Mouse (Mus musculus) gastrocnemius, postnatal 4 days (tissue): ENCODE data around the gene Wrap53. TPM values are rescaled to one million over a fixed set of nuclear protein-coding genes. Genes with fewer than 3 reads are reported as not detected.
"Not testable (repeated sequence)": the region's sequence is repeated elsewhere in the genome, so short reads cannot be mapped to it uniquely, and the experiment has no call there.

Source experiments
- DNase-seq, 2 experiments: peaks; one replicate each; pipeline ENCODE4 v3.0.0; 2021 to 2022; ENCODE audit warnings: low spot score in 2 of 2, mixed read lengths in 2 of 2
- total RNA-seq, 2 experiments: library from RNA; stranded (reverse); gene quantifications; 2 replicates each; pipeline ENCODE4 v1.2.3; 2021

Gene Wrap53
- total RNA-seq, 2 experiments from 2014 or later, result 6.8 to 7.9 TPM

DNA sequence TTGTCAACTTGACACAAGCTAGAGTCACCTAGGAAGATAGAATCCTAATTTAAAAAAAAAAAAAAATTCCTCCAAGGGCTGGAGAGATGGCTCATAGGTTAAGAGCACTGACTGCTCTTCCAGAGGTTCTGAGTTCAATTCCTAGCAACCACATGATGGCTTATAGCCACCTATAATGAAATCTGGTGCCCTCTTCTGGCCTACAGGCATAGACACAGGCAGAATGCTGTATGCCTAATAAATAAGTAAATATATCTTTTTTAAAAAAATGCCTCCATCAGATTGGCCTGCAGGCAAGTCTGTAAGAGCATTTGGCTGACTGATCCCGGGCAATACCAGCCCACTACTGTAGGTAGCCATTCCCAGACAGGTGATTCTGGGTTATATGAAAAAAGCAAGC is 45.1 kb downstream of the Wrap53 start:
- no peak for DNase-seq

- no peak for DNase-seq
These were observed 47.4 kb downstream of the Wrap53 start for GRCm38 (mm10) chr11:69532480-69533150.

DNA sequence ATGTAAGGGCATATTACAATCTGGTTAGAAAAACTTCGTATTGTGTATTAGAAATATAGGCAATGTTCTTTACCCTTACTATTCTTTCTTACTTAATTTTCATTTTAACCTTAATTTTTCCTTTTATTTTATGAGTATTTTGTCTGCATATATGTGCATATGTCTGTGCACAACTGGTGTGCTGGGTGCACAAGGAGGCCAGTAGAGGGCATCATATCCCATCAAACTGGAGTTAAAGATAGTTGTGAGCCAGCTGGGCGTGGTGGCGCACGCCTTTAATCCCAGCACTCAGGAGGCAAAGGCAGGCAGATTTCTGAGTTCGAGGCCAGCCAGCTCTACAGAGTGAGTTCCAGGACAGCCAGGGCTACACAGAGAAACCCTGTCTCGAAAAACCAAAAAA is 49.3 kb downstream of the Wrap53 start:
- not testable (repeated sequence) for DNase-seq

DNA sequence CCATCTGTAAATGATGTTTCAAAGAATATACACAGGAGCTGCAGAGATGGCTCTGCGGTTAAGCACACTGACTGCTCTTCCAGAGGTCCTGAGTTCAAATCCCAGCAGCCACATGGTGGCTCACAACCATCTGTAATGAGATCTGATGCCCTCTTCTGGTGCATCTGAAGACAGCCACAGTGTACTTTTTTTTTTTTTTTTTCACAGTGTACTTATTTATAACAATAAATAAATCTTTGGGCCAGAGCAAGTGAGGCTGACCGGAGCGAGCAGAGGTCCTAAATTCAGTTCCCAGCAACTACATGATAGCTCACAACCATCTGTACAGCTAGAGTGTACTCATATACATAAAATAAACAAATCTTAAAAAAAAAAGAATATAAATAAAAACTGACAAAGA is 49.8 kb downstream of the Wrap53 start:
- not testable (repeated sequence) for DNase-seq

GRCm38 (mm10) chr11:69528031-69528390 is 52.0 kb downstream of the Wrap53 start:
- no peak for DNase-seq

DNA sequence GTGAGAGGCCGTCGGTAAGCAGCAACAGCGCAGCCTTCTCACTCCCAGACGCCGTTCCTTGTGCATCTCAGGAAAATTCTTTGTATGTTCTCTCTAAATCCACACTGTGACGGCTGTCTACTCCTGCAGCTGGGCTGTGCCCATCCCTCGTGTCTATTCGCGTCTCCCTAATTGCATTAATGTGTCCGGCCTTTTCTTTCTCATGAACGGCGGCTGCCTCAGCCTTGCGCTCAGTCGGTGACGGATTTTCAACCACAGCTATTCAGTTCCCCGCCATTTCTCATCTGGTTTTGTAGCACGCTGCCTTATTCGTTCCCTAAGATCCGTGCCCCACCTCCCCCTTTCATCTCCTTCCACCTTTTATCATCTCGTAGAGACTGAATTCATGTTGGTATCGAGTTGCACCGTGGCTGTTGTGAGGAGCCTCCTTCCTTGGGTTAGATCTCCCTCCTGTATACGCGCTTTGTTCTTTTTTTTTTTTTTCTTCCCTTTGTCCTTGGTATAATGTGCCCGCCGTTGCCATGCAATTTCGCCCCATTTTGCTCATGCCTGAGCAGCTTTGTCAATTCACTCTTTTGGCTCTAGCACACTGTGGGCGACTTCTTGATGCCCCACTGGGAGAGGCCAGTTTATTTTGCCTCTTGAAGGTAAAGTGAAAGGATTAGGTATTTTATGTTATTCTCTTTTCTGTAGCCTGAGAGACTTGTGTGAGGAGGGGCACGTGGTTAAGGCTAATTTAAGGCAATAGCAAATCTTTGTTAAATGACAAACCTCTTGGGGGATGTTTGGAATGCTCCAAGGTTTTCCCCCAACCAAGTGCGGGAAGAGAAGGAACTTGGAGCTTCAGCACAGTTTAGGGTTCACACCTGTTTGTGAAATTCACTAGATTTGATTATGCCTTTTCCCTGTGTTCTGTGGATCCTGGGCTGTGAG is 52.7 kb downstream of the Wrap53 start:
- DNase-seq, result no peak

GRCm38 (mm10) chr11:69526631-69527030 is 53.4 kb downstream of the Wrap53 start:
- DNase-seq, result no peak

DNA sequence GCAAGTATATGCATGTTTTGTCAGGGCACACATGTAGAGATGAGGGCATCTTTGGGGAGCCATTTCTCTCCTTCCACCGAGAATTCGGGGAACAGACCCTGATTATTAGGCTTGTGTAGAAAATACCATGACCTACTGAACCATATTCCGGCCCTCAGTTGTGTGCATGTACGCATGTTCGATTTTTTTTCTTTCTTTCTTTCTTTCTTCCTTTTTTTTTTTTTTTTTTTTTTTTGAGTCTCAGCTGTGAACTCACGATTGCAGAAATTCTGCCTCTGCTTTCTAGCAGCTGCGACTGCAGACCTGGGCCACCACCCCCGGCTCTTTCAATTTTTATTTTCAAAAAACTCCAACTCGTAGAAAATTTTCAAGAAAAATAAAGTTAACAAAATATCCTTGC is 54.4 kb downstream of the Wrap53 start:
- no peak for DNase-seq

DNA sequence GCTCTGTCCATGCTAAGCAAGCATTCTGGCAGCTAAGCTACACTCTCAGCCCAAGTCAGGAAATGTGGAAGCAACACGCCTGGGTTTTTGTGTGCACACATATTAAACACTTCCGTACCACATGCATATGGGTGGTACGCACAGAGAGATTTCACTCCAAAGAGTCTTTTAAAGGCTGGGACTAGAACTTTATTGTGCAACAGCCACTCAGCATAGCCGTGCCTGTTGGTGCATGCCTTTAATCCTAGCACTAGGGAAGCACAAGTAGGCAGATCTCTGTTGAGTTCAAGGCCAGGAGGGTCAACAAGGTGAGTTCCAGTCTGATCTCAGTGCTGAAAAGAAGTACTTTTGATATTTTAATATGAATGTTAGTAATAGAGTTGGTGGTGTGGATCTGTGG is 56.4 kb downstream of the Wrap53 start:
- DNase-seq, result no peak

DNA sequence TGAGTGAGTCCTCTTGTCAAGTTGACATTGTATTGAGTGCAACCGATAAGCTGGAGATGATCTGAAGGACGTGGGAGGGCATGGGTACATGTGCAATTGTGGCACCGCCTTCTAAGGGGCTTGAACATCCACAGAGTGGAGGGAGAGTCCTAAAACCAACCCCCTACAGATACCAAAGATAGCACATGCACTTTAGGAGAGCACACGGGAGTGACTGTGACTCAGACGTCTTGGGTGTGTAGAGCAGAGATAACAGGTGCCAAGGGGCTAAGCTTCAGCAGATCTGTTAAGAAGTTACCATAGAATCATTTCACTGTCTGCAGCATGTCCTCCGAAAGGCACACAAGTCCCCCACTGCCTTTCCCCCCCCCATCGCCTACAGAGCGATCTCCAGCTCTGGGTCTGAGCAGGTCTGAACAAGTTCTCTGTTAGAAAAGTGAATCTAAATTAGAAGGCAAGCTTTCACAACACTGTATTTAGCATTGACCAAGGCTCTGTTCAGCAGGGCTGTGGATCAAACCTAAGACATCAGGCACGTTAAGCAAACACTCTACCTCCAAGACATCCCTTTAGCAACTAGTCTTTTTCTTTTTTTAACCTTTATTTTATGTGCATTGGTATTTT is 58.4 kb downstream of the Wrap53 start:
- no peak for DNase-seq

DNA sequence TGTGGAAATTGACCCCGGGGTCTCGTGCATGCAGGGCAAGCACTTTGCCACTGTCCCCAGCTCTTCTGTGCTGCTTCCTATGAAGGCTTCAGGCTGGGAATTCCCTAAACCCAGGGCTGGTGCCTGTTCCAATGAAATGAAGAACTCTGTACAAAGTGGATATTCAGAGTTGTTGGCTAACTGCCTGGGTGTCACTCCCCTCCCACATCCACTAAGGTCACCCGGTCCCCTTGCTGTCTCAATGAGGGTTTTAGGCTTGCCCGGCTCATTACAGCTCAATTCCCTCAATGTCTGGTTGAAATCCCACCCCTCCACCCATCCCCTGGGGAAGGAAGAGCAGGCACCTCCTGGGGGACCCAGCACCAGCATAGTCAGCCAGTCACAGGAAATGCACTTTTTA is 60.1 kb downstream of the Wrap53 start:
- DNase-seq, result no peak

DNA sequence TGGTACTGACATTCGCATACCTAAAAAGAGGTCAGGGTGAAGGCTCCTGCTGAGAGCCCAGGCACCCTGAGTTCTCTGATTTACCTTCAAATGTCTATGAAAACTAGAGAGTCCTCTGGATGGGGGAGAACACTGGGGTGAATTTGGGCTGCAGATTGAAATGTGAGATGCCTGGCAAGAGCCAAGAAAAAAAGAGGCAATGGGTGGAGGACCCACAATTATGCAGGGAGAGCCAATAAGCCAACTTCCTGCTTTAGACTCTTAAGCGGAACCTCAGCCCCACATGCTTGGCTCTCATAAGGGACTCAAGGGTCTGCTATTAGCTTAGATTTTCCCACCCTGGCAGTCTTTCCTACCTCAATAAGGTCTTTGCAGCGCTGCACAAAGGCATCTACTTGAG is 63.4 kb downstream of the Wrap53 start:
- DNase-seq, result no peak

- DNase-seq, result no peak
These were observed 63.9 kb downstream of the Wrap53 start for GRCm38 (mm10) chr11:69516151-69516640.

DNA sequence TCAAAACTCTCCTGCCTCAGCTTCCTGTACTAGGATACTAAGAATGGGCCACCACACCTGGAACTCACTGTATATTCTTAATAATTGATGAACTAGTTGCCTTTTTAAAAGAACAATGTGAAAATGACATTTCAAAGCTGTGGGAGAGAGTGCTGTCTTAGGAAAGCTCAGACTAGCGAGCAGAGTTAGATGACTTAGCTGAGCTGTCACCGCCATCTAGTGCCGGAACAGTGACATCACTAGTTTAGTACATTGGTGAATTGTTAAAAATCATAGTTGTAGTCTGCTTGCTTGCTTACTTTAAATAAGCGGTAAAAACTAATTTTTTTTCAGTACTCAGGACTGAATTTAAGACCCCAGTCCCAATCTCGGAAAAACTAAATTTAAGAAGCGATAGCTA is 66.2 kb downstream of the Wrap53 start:
- DNase-seq, result peak in 1 of 2 experiments; percentile 56

Other genes starting within 250 kb of the Wrap53 start
- gene Rnf227, start 239.8 kb downstream of the Wrap53 start, total RNA-seq, result 1 to 10 TPM; 2.8 to 3.1 TPM
- 10 to 100 TPM; 73.0 to 80.8 TPM for gene Chd3, start 210.8 kb downstream of the Wrap53 start, total RNA-seq
- gene Naa38, start 184.8 kb downstream of the Wrap53 start, total RNA-seq, result 10 to 100 TPM; 63.8 to 76.3 TPM
- gene Cyb5d1, start 184.6 kb downstream of the Wrap53 start, total RNA-seq, result 10 to 100 TPM; 21.1 to 26.4 TPM
- 10 to 100 TPM; 16.9 to 17.4 TPM for gene Tmem88, start 182.0 kb downstream of the Wrap53 start, total RNA-seq
- gene Kdm6b, start 166.6 kb downstream of the Wrap53 start, total RNA-seq, result 10 to 100 TPM; 51.2 to 59.4 TPM
- under 1 TPM; 0.47 to 0.93 TPM for gene Dnah2, start 31.1 kb downstream of the Wrap53 start, total RNA-seq
- 1 to 10 TPM; 1.9 to 2.7 TPM for gene Efnb3, start 20.1 kb downstream of the Wrap53 start, total RNA-seq
- gene Trp53, start 104 bp upstream of the Wrap53 start, total RNA-seq, result 10 to 100 TPM; 51.1 to 51.9 TPM
- 100 to 1,000 TPM; 227 to 249 TPM for gene Atp1b2, start 25.7 kb upstream of the Wrap53 start, total RNA-seq
- not detected for gene Shbg, start 37.6 kb upstream of the Wrap53 start, total RNA-seq
- 1 to 10 TPM; 7.8 to 8.8 TPM for gene Sat2, start 41.8 kb upstream of the Wrap53 start, total RNA-seq
- gene Fxr2, start 52.7 kb upstream of the Wrap53 start, total RNA-seq, result 10 to 100 TPM; 90.3 to 94.0 TPM
- not detected for gene Sox15, start 75.1 kb upstream of the Wrap53 start, total RNA-seq
- 10 to 100 TPM; 31.6 to 33.0 TPM for gene Mpdu1, start 82.4 kb upstream of the Wrap53 start, total RNA-seq
- 10 to 100 TPM; 13.1 to 14.0 TPM for gene Cd68, start 85.9 kb upstream of the Wrap53 start, total RNA-seq
- gene Eif4a1, start 92.2 kb upstream of the Wrap53 start, total RNA-seq, result 100 to 1,000 TPM; 295 to 317 TPM
- gene Senp3, start 101.8 kb upstream of the Wrap53 start, total RNA-seq, result 10 to 100 TPM; 43.5 to 45.9 TPM
- gene Tnfsf13, start 105.5 kb upstream of the Wrap53 start, total RNA-seq, result 1 to 10 TPM; 1.0 to 2.9 TPM
- gene Tnfsf12, start 115.6 kb upstream of the Wrap53 start, total RNA-seq, result 10 to 100 TPM; 22.3 to 22.9 TPM
- gene Tnfsfm13, start 115.8 kb upstream of the Wrap53 start, total RNA-seq, result 1 to 10 TPM; 4.3 to 4.6 TPM
- 10 to 100 TPM; 66.4 to 72.2 TPM for gene Polr2a, start 178.4 kb upstream of the Wrap53 start, total RNA-seq
- gene Slc35g3, start 181.7 kb upstream of the Wrap53 start, total RNA-seq, result under 1 TPM in 1 of 2 experiments, not detected in 1; 0.25 TPM
- gene Zbtb4, start 185.7 kb upstream of the Wrap53 start, total RNA-seq, result 10 to 100 TPM; 26.7 to 30.5 TPM
- gene Chrnb1, start 215.7 kb upstream of the Wrap53 start, total RNA-seq, result 100 to 1,000 TPM in 1 of 2 experiments, 10 to 100 TPM in 1; 95.1 to 110 TPM
- 10 to 100 TPM; 10.1 to 13.8 TPM for gene Fgf11, start 221.6 kb upstream of the Wrap53 start, total RNA-seq
- not detected for gene Tmem102, start 225.4 kb upstream of the Wrap53 start, total RNA-seq
- not detected for gene Gm39566, start 235.0 kb upstream of the Wrap53 start, total RNA-seq
- not detected for gene Spem2, start 238.2 kb upstream of the Wrap53 start, total RNA-seq
- under 1 TPM in 1 of 2 experiments, not detected in 1; 0.34 TPM for gene Spem1, start 241.9 kb upstream of the Wrap53 start, total RNA-seq